Mouse (Mus musculus): Measurements from ENCODE around the gene Myt1l. TPM values are rescaled to one million over a fixed set of nuclear protein-coding genes. Genes with fewer than 3 reads are reported as not detected.

Gene Myt1l
- 68.6 and 83.0 TPM in 2 replicates for total RNA-seq (2014; rRNA removed)
- polyA plus RNA-seq (2015; fragmentation: Nextera tagmentation; extraction: Ambion mirVana): 163 and 173 TPM in 2 replicates

DNA sequence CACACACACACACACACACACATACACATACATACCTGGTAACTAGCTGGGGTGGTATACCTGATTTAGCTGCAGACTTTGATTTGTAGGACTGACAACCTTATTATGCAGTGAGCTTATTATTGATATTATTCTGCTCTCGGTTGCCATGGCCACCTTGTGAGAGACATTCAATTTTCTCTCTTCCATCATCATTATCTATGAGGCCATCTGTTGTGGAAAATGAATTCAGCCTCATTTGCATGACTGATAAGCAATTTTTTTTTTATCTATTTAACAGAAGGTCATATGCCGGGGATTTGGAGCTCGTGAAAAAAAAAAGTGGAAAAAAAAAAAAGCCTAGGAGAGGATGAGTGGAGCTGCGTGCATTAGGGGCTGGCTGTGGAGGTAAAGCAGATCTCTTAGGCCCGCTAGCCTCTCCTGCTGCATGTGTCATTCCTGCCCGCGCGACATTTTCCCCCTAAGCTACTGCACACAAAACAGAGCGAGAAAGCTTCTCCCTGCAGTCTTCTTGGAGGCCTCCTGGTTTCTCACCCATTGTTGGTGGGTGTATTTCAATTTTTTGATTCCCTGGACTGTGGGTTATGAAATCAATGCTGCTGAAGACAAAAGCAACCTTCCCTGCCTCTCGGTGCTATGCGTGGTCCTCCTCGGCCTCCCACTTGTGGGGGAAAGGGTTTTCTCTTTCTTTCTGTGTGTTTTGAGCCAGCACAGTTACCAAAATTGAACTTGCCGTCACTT is at the start of gene Myt1l:
Gene Myt1l, plus strand, starts transcription at position 354 of the 741 bp plus-strand sequence.
- no peaks in the 10 kb centered on the region for H3K9me3 ChIP-seq (ENCODE audit: low read length)
- peak within 1 kb of the TSS; percentile 66 for H3K4me2 ChIP-seq (ENCODE audit: low read depth, low read length)
- peak within 1 kb of the TSS; percentile 97 for H3K27ac ChIP-seq
- peaks cover 8% of the 10 kb centered on the region for H3K4me1 ChIP-seq (ENCODE audit: insufficient read depth, low read length)
- no peak for TF ChIP-seq CTCF (IDR thresholded peaks at IDR 0.05; ENCODE audit: low read depth)
- ATAC-seq (0 out of 2 replicates have a peak, but pooled peaks have one; percentile 6), DNase-seq (ENCODE audit: low spot score) (peak; percentile 70)
- no peaks in the 10 kb centered on the region for H3K27me3 ChIP-seq (ENCODE audit: insufficient read depth, low read length)
- WGBS: 9% methylated on average over 13 of the region's 13 CpGs
- no peaks in the 10 kb centered on the region for H3K36me3 ChIP-seq (ENCODE audit: insufficient read depth, low read length)
- peak within 1 kb of the TSS; percentile 42 for H3K4me3 ChIP-seq (ENCODE audit: low read length)
- peak within 1 kb of the TSS; percentile 62 for H3K9ac ChIP-seq (replicated peaks; ENCODE audit: low read length)

DNA sequence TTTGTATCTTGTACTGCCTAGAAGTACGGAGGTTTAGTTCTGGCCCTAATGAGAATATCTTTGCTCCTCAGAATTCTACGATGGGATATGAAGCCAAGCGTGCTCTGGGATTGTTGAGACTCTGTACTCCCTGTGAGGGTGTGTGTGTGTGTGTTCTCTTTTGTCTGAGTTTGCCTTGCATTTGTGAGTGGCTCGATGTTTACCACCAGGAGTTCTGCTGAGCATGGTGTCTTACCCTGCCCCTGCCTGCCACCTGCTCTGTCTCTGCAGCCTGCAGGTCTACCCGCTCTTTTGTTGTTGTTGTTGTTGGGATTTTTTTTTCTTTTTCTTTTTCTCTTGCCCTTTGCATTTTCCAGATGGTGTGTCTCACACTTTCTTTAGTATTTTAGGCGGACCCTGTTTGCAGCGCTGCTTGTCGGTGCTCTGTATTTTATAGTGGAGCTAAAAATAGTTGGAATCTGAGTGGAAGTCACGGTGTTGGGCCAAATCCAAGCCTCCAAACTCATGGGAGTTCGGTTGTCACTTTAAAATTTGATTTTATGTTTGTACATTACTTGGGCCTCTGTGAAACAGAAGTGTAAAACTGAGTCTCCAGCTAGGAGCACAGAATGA is 41.7 kb upstream of the Myt1l start:
- Histone ChIP-seq H3K4me2 (ENCODE audit: low read depth, low read length) (no peak overlapping the region), H3K9me3 (ENCODE audit: low read length) (no peaks in the 10 kb centered on the region), H3K36me3 (ENCODE audit: insufficient read depth, low read length) (no peaks in the 10 kb centered on the region), H3K9ac (replicated peaks; ENCODE audit: low read length) (no peak overlapping the region), H3K4me3 (ENCODE audit: low read length) (no peak overlapping the region), H3K27ac (no peak overlapping the region), H3K27me3 (ENCODE audit: insufficient read depth, low read length) (no peaks in the 10 kb centered on the region), H3K4me1 (ENCODE audit: insufficient read depth, low read length) (no peaks in the 10 kb centered on the region)
- 72% methylated on average over 10 of the region's 10 CpGs for WGBS
- ATAC-seq (no peak), DNase-seq (ENCODE audit: low spot score) (no peak)
- TF ChIP-seq CTCF (IDR thresholded peaks at IDR 0.05; ENCODE audit: low read depth): no peak

DNA sequence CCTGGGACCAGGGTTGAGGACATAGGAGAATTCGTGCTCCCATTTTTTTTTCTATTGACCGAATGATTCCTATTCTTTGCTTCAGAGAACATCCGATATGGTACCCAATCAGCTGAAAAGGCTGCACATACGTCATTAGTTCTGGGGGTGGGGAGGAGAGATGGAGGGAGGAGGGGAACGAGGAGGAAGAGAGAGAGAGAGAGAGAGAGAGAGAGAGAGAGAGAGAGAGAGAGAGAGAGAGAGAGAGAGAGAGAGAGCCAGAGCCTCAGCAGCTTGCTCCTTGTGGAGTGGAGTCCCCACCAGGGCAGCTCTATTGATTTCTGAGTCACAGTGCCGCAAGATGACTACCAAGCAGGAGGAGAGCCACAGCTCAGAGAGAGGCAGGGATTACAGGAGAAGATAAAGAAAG is 1.9 kb upstream of the Myt1l start:
- peak overlapping the region; percentile 97 for H3K27ac ChIP-seq
- H3K4me3 ChIP-seq (ENCODE audit: low read length): peak overlapping the region; percentile 7; the same call in 1 of the 2 replicates
- peak overlapping the region; percentile 66 for H3K4me2 ChIP-seq (ENCODE audit: low read depth, low read length)
- H3K9me3 ChIP-seq (ENCODE audit: low read length): no peaks in the 10 kb centered on the region
- no peaks in the 10 kb centered on the region for H3K36me3 ChIP-seq (ENCODE audit: insufficient read depth, low read length)
- WGBS: 0% methylated on average over 6 of the region's 6 CpGs
- DNase-seq (ENCODE audit: low spot score): peak; percentile 87
- no peak for TF ChIP-seq CTCF (IDR thresholded peaks at IDR 0.05; ENCODE audit: low read depth)
- peaks cover 8% of the 10 kb centered on the region for H3K4me1 ChIP-seq (ENCODE audit: insufficient read depth, low read length)
- peak overlapping the region; percentile 31; the same call in 1 of the 2 replicates for H3K9ac ChIP-seq (replicated peaks; ENCODE audit: low read length)
- ATAC-seq: peak; percentile 70
- no peaks in the 10 kb centered on the region for H3K27me3 ChIP-seq (ENCODE audit: insufficient read depth, low read length)

DNA sequence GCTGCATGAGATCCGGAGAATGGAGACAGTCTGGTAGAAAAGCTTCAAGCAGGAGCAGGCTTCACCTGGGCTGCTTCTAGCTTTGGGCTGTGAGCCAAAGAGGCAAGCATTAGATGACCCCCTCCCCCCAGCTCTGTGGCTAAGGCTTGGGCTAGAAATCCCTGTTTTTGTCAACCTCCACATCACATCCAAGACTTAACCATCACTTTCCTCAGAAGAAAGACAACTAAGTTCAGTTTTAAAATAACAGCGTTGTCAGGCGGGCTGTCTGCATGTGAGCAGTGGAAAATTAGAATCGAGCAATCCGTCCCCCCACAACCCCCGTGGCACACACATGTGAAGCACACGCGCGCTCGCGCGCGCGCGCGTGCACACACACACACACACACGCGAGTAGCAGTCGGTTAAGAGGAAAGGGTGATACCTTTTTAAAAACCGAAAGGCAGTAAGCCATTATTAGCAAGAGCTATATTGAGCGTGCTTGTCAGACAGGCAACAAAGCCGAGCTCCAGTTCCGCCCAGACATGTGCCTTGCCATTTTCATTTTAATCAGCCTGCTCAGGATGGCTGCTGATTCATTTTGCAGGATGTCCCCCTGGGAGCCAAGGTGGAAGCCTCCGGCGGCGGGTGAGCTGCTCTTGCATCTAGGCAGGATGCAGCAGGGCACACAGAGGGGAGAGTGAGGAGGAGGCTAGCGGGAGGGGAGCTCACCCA is 979 bp upstream of the Myt1l start:
- peak; percentile 78 for ATAC-seq
- H3K27ac ChIP-seq: peak overlapping the region; percentile 97
- DNase-seq (ENCODE audit: low spot score): peak; percentile 89
- peak overlapping the region; percentile 62 for H3K9ac ChIP-seq (replicated peaks; ENCODE audit: low read length)
- no peaks in the 10 kb centered on the region for H3K36me3 ChIP-seq (ENCODE audit: insufficient read depth, low read length)
- peak overlapping the region; percentile 42 for H3K4me3 ChIP-seq (ENCODE audit: low read length)
- TF ChIP-seq CTCF (IDR thresholded peaks at IDR 0.05; ENCODE audit: low read depth): no peak
- no peaks in the 10 kb centered on the region for H3K27me3 ChIP-seq (ENCODE audit: insufficient read depth, low read length)
- under 1% methylated on average over 27 of the region's 27 CpGs for WGBS
- peak overlapping the region; percentile 66 for H3K4me2 ChIP-seq (ENCODE audit: low read depth, low read length)
- H3K9me3 ChIP-seq (ENCODE audit: low read length): no peaks in the 10 kb centered on the region
- peaks cover 8% of the 10 kb centered on the region for H3K4me1 ChIP-seq (ENCODE audit: insufficient read depth, low read length)

DNA sequence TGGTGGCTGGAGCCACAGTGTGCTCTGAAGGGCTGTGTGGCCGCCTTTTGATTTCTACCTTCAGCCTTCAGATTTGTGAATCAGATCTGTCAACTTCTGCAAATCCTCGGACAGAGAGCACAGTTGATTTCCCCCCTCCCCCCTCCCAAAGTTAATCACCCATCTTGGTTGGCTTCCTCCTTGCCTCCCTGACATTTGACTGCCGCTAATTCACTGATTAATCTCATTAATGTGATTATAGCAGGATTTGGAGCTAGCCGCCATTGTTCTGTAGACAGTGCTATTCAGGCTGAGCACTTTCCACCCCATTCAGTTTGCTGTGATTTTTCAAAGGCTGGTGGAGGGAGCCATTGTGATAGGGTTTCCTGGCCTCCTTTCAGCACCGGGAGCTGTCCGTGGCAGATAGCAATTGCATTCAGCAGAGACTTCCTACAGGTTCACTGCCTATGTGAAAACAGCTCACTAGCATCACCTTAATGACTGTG is 2.1 kb downstream of the Myt1l start:
- TF ChIP-seq CTCF (IDR thresholded peaks at IDR 0.05; ENCODE audit: low read depth): no peak
- Histone ChIP-seq H3K4me2 (ENCODE audit: low read depth, low read length) (peak overlapping the region; percentile 66), H3K4me3 (ENCODE audit: low read length) (peak overlapping the region; percentile 43), H3K36me3 (ENCODE audit: insufficient read depth, low read length) (no peaks in the 10 kb centered on the region), H3K9ac (replicated peaks; ENCODE audit: low read length) (peak overlapping the region; percentile 56), H3K9me3 (ENCODE audit: low read length) (no peaks in the 10 kb centered on the region), H3K4me1 (ENCODE audit: insufficient read depth, low read length) (peaks cover 8% of the 10 kb centered on the region), H3K27ac (peak overlapping the region; percentile 94), H3K27me3 (ENCODE audit: insufficient read depth, low read length) (no peaks in the 10 kb centered on the region)
- under 1% methylated on average over 6 of the region's 6 CpGs for WGBS
- DNase-seq (ENCODE audit: low spot score) (peak; percentile 75), ATAC-seq (no peak)

DNA sequence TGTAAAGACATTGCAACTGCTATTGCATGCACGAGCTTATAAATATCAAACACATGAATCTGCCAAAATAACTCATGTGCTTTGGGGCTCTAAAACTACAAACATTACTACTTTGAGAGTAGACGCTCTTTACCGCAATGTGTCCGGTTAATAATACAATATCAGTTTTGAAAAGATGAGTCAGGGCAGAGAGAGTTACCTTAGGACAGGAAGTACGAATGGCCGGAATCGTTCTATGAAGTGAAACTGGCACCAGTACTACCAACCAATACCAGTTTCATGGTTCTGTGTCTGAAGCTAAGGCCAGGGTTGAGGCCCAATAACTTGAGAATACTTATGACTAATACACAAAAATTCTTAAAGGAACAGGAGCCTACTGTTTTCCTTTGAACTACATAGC is 2.6 kb downstream of the Myt1l start:
- WGBS: 43% methylated on average over 7 of the region's 7 CpGs
- H3K9ac ChIP-seq (replicated peaks; ENCODE audit: low read length): peak overlapping the region; percentile 56
- peak overlapping the region; percentile 43 for H3K4me3 ChIP-seq (ENCODE audit: low read length)
- no peaks in the 10 kb centered on the region for H3K27me3 ChIP-seq (ENCODE audit: insufficient read depth, low read length)
- H3K4me1 ChIP-seq (ENCODE audit: insufficient read depth, low read length): peaks cover 8% of the 10 kb centered on the region
- H3K27ac ChIP-seq: peak overlapping the region; percentile 94
- no peak for ATAC-seq
- no peak for TF ChIP-seq CTCF (IDR thresholded peaks at IDR 0.05; ENCODE audit: low read depth)
- no peaks in the 10 kb centered on the region for H3K9me3 ChIP-seq (ENCODE audit: low read length)
- H3K4me2 ChIP-seq (ENCODE audit: low read depth, low read length): peak overlapping the region; percentile 66
- no peak for DNase-seq (ENCODE audit: low spot score)
- H3K36me3 ChIP-seq (ENCODE audit: insufficient read depth, low read length): no peaks in the 10 kb centered on the region
